8 mouse cellular contexts compared by ENCODE assay signal in genomic region chr12:101811181-101811580, GRCm38 (mm10). TPM values are rescaled to one million over a fixed set of nuclear protein-coding genes. Genes with fewer than 3 reads are reported as not detected.
DNase-seq lines count a peak whose midpoint lies in the region; ATAC-seq and TF ChIP-seq lines count a peak whose summit lies in the region.

No protein-coding gene starts in this region.

- H3K27me3 ChIP-seq in liver, postnatal 0 days (ENCODE audit: insufficient read depth, low read length) = no peaks in the 10 kb centered on the region

- no peak for TF ChIP-seq EP300 in liver, postnatal 0 days (IDR thresholded peaks at IDR 0.05; ENCODE audit: low read depth)

- no peak overlapping the region for H3K4me3 ChIP-seq in liver, postnatal 0 days (ENCODE audit: low read depth, low read length)

- peak; percentile 18 to 30 for DNase-seq in cerebellum, postnatal 10 days
- DNase-seq in cerebellum, adult 8-10 months = no peak
- DNase-seq in liver, postnatal 0 days = no peak
- DNase-seq in liver = no peak
- DNase-seq in brain, adult 2 months (ENCODE audit: low read depth, low spot score) = peak; percentile 51
- peak; percentile 59 for DNase-seq in retina, embryonic 14.5 days (ENCODE audit: low spot score)
- DNase-seq in right cerebral cortex, postnatal 36 days (ENCODE audit: low spot score in 2 of 2) = no peak
- DNase-seq in gastrocnemius, postnatal 4 days (ENCODE audit: low spot score in 2 of 2) = no peak

- TF ChIP-seq CTCF in liver, postnatal 0 days (IDR thresholded peaks at IDR 0.05; ENCODE audit: low read depth) = peak; percentile 70

- ATAC-seq in liver, postnatal 0 days = no peak

- no peak overlapping the region for H3K9ac ChIP-seq in liver, postnatal 0 days (replicated peaks)

- no peaks in the 10 kb centered on the region for H3K36me3 ChIP-seq in liver, postnatal 0 days (replicated peaks; ENCODE audit: insufficient read depth, low read length)

- H3K4me1 ChIP-seq in liver, postnatal 0 days (ENCODE audit: insufficient read depth) = no peaks in the 10 kb centered on the region

- H3K27ac ChIP-seq in liver, postnatal 0 days (ENCODE audit: low read depth) = no peak overlapping the region

- 51% methylated on average over 6 of the region's 6 CpGs for WGBS in liver, postnatal 0 days (ENCODE audit: insufficient replicate concordance)

- H3K9me3 ChIP-seq in liver, postnatal 0 days (ENCODE audit: low read length) = no peaks in the 10 kb centered on the region

- H3K4me2 ChIP-seq in liver, postnatal 0 days (ENCODE audit: low read depth, low read length) = no peak overlapping the region

RNA-seq across cellular contexts. Expression of gene Fbln5, which starts 7.7 kb away (rescaled TPM):
- 10.7 TPM in 2 replicates for polyA plus RNA-seq in liver, postnatal 0 days (2015; fragmentation: Nextera tagmentation; extraction: Ambion mirVana)
- total RNA-seq in gastrocnemius, postnatal 4 days (2021) = 100 to 1,000 TPM in 1 of 2 experiments, 10 to 100 TPM in 1; 94.9 to 100 TPM

Comparison
In these comparisons a context has a peak if more than half of its experiments do, and no peak if none do; other contexts are left out.
1. DNase-seq: peak in cerebellum, postnatal 10 days (2 of 2), brain, adult 2 months (single experiment) and retina, embryonic 14.5 days (single experiment); none in cerebellum, adult 8-10 months (single experiment), liver, postnatal 0 days (single experiment), liver (single experiment), right cerebral cortex, postnatal 36 days (0 of 2) and gastrocnemius, postnatal 4 days (0 of 2).